Mouse (Mus musculus): ENCODE data around the gene Fanca. TPM values are rescaled to one million over a fixed set of nuclear protein-coding genes. Genes with fewer than 3 reads are reported as not detected.
A peak's percentile ranks its signal among the peaks of the same experiment; 100 is the strongest.

Gene Fanca
- polyA plus RNA-seq, 1 experiment, result 56.4 TPM

DNA sequence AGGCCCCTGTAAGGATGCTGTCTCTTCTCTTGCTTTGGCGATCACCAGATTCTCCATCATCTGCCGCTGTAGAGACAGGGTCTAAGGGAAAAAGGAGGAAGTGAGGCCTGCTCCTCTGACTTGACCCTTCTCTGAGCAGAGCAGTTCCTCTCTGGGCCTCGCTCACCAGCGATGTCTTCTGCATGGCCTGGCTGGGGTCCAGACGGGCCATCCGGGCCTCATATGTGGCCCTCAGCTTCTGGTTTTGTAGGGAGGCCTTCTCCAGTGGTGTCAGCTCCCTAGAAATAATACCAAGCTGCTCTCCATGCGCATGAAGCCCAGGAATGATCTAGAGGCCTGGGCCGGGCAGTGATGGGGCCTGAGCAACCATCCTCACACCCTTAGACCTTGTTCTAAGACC lies 69.8 kb downstream of the Fanca start:
- Histone ChIP-seq H3K27me3 (ENCODE audit: control insufficient read depth, insufficient read depth, low read length, poor library complexity, severe bottlenecking) (no peaks in the 10 kb centered on the region), H3K36me3 (ENCODE audit: control insufficient read depth, insufficient read depth, low read length, poor library complexity, severe bottlenecking) (no peaks in the 10 kb centered on the region), H3K9me3 (replicated peaks; ENCODE audit: control insufficient read depth, insufficient read depth, low read length, poor library complexity, severe bottlenecking) (no peaks in the 10 kb centered on the region), H3K9ac (ENCODE audit: low read depth, poor library complexity, severe bottlenecking) (no peak overlapping the region), H3K4me1 (ENCODE audit: control insufficient read depth, insufficient read depth, low read length) (no peaks in the 10 kb centered on the region), H3K27ac (ENCODE audit: insufficient read depth, low read length) (no peak overlapping the region), H3K4me3 (ENCODE audit: low read depth, low read length) (no peak overlapping the region)
- TF ChIP-seq EP300 (IDR thresholded peaks at IDR 0.05; ENCODE audit: insufficient read depth, low read depth, low read length) (no peak), CTCF (IDR thresholded peaks at IDR 0.05; ENCODE audit: low read depth, low read length) (no peak), POLR2A (IDR thresholded peaks at IDR 0.05; ENCODE audit: insufficient read depth, low read length) (no peak)

DNA sequence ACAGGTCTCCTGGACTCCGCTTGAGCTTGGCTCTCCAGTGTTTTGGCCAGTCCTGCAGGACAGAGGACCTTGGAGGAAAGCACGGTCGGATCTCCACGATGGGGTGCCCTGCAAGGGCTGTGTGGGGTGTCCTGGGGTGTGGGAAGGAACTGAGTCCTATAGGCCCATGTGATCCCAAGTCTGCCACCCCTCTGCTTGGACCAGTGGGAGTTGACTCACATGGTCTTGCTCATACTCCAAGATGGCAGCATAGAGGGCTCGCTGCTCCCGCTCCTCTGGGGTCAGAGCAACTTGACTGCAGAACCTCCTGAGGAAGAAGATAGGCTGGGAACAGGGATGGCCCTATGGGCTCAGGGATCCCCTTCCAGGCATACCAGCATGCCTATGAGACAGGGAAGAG lies 70.6 kb downstream of the Fanca start:
- no peaks in the 10 kb centered on the region for H3K4me1 ChIP-seq (ENCODE audit: control insufficient read depth, insufficient read depth, low read length)
- no peak overlapping the region for H3K9ac ChIP-seq (ENCODE audit: low read depth, poor library complexity, severe bottlenecking)
- TF ChIP-seq CTCF (IDR thresholded peaks at IDR 0.05; ENCODE audit: low read depth, low read length) (no peak), POLR2A (IDR thresholded peaks at IDR 0.05; ENCODE audit: insufficient read depth, low read length) (no peak), EP300 (IDR thresholded peaks at IDR 0.05; ENCODE audit: insufficient read depth, low read depth, low read length) (no peak)
- no peak overlapping the region for H3K27ac ChIP-seq (ENCODE audit: insufficient read depth, low read length)
- H3K36me3 ChIP-seq (ENCODE audit: control insufficient read depth, insufficient read depth, low read length, poor library complexity, severe bottlenecking), result no peaks in the 10 kb centered on the region
- no peaks in the 10 kb centered on the region for H3K9me3 ChIP-seq (replicated peaks; ENCODE audit: control insufficient read depth, insufficient read depth, low read length, poor library complexity, severe bottlenecking)
- H3K27me3 ChIP-seq (ENCODE audit: control insufficient read depth, insufficient read depth, low read length, poor library complexity, severe bottlenecking), result no peaks in the 10 kb centered on the region
- no peak overlapping the region for H3K4me3 ChIP-seq (ENCODE audit: low read depth, low read length)

GRCm38 (mm10) chr8:123245543-123245942 lies 72.8 kb downstream of the Fanca start:
- Histone ChIP-seq H3K4me3 (ENCODE audit: low read depth, low read length) (no peak overlapping the region), H3K27me3 (ENCODE audit: control insufficient read depth, insufficient read depth, low read length, poor library complexity, severe bottlenecking) (no peaks in the 10 kb centered on the region), H3K27ac (ENCODE audit: insufficient read depth, low read length) (no peak overlapping the region), H3K36me3 (ENCODE audit: control insufficient read depth, insufficient read depth, low read length, poor library complexity, severe bottlenecking) (no peaks in the 10 kb centered on the region), H3K9ac (ENCODE audit: low read depth, poor library complexity, severe bottlenecking) (no peak overlapping the region), H3K4me1 (ENCODE audit: control insufficient read depth, insufficient read depth, low read length) (no peaks in the 10 kb centered on the region), H3K9me3 (replicated peaks; ENCODE audit: control insufficient read depth, insufficient read depth, low read length, poor library complexity, severe bottlenecking) (no peaks in the 10 kb centered on the region)
- TF ChIP-seq POLR2A (IDR thresholded peaks at IDR 0.05; ENCODE audit: insufficient read depth, low read length) (no peak), EP300 (IDR thresholded peaks at IDR 0.05; ENCODE audit: insufficient read depth, low read depth, low read length) (no peak), CTCF (IDR thresholded peaks at IDR 0.05; ENCODE audit: low read depth, low read length) (no peak)

DNA sequence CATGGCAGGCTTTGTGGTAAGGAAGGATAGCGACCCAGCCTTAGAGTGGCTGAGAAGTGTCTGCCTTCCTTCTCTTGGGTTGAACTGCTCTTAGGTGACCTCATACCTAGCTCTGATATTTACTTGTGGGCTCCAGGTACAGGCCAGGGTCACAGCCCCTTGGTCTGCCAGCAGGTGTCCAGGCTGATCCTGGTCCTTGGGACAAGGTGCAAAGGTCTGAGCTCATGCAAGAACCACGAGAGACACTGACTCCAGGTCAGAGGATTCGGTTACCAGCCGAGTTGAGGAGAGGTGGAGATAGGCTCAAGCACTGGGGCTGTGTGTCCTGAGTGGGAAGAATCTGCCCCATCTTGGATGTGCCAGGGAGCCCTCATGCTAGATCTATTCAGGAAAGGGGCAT lies 74.0 kb downstream of the Fanca start:
- TF ChIP-seq POLR2A (IDR thresholded peaks at IDR 0.05; ENCODE audit: insufficient read depth, low read length), result no peak
- no peak for TF ChIP-seq CTCF (IDR thresholded peaks at IDR 0.05; ENCODE audit: low read depth, low read length)
- TF ChIP-seq EP300 (IDR thresholded peaks at IDR 0.05; ENCODE audit: insufficient read depth, low read depth, low read length), result no peak
- Histone ChIP-seq H3K4me3 (ENCODE audit: low read depth, low read length) (no peak overlapping the region), H3K27ac (ENCODE audit: insufficient read depth, low read length) (no peak overlapping the region), H3K36me3 (ENCODE audit: control insufficient read depth, insufficient read depth, low read length, poor library complexity, severe bottlenecking) (no peaks in the 10 kb centered on the region), H3K9me3 (replicated peaks; ENCODE audit: control insufficient read depth, insufficient read depth, low read length, poor library complexity, severe bottlenecking) (no peaks in the 10 kb centered on the region), H3K27me3 (ENCODE audit: control insufficient read depth, insufficient read depth, low read length, poor library complexity, severe bottlenecking) (no peaks in the 10 kb centered on the region), H3K9ac (ENCODE audit: low read depth, poor library complexity, severe bottlenecking) (no peak overlapping the region), H3K4me1 (ENCODE audit: control insufficient read depth, insufficient read depth, low read length) (no peaks in the 10 kb centered on the region)

- no peaks in the 10 kb centered on the region for H3K36me3 ChIP-seq (ENCODE audit: control insufficient read depth, insufficient read depth, low read length, poor library complexity, severe bottlenecking)
- no peaks in the 10 kb centered on the region for H3K9me3 ChIP-seq (replicated peaks; ENCODE audit: control insufficient read depth, insufficient read depth, low read length, poor library complexity, severe bottlenecking)
- H3K9ac ChIP-seq (ENCODE audit: low read depth, poor library complexity, severe bottlenecking), result no peak overlapping the region
- H3K27ac ChIP-seq (ENCODE audit: insufficient read depth, low read length), result no peak overlapping the region
- no peak overlapping the region for H3K4me3 ChIP-seq (ENCODE audit: low read depth, low read length)
- H3K27me3 ChIP-seq (ENCODE audit: control insufficient read depth, insufficient read depth, low read length, poor library complexity, severe bottlenecking), result no peaks in the 10 kb centered on the region
- no peaks in the 10 kb centered on the region for H3K4me1 ChIP-seq (ENCODE audit: control insufficient read depth, insufficient read depth, low read length)
- TF ChIP-seq POLR2A (IDR thresholded peaks at IDR 0.05; ENCODE audit: insufficient read depth, low read length), result no peak
- peak; percentile 36 for TF ChIP-seq CTCF (IDR thresholded peaks at IDR 0.05; ENCODE audit: low read depth, low read length)
- TF ChIP-seq EP300 (IDR thresholded peaks at IDR 0.05; ENCODE audit: insufficient read depth, low read depth, low read length), result no peak
These were observed 75.3 kb downstream of the Fanca start for GRCm38 (mm10) chr8:123243053-123243452.

GRCm38 (mm10) chr8:123242107-123242923 lies 76.1 kb downstream of the Fanca start:
- no peak for TF ChIP-seq EP300 (IDR thresholded peaks at IDR 0.05; ENCODE audit: insufficient read depth, low read depth, low read length)
- no peak for TF ChIP-seq POLR2A (IDR thresholded peaks at IDR 0.05; ENCODE audit: insufficient read depth, low read length)
- H3K36me3 ChIP-seq (ENCODE audit: control insufficient read depth, insufficient read depth, low read length, poor library complexity, severe bottlenecking), result no peaks in the 10 kb centered on the region
- no peak overlapping the region for H3K4me3 ChIP-seq (ENCODE audit: low read depth, low read length)
- no peaks in the 10 kb centered on the region for H3K27me3 ChIP-seq (ENCODE audit: control insufficient read depth, insufficient read depth, low read length, poor library complexity, severe bottlenecking)
- H3K9ac ChIP-seq (ENCODE audit: low read depth, poor library complexity, severe bottlenecking), result no peak overlapping the region
- H3K27ac ChIP-seq (ENCODE audit: insufficient read depth, low read length), result no peak overlapping the region
- no peaks in the 10 kb centered on the region for H3K9me3 ChIP-seq (replicated peaks; ENCODE audit: control insufficient read depth, insufficient read depth, low read length, poor library complexity, severe bottlenecking)
- no peaks in the 10 kb centered on the region for H3K4me1 ChIP-seq (ENCODE audit: control insufficient read depth, insufficient read depth, low read length)

All from ES-Bruce4 (cell line).